Mouse (Mus musculus) frontal cortex, postnatal 10 days (tissue): ENCODE results near the gene Cdk17.

Experiments used
- DNase-seq, 2 experiments: peaks; one replicate each; pipeline ENCODE4 v3.0.0; 2022; ENCODE audit warnings: low spot score in 2 of 2, mixed read lengths in 1 of 2

Gene Cdk17

GRCm38 (mm10) chr10:93231490-93231889 lies 70.8 kb downstream of the Cdk17 start:
- DNase-seq: no peak

GRCm38 (mm10) chr10:93231893-93232292 lies 71.2 kb downstream of the Cdk17 start:
- DNase-seq: no peak

GRCm38 (mm10) chr10:93233665-93234194 lies 73.1 kb downstream of the Cdk17 start:
- DNase-seq: no peak

- DNase-seq: no peak
These were observed 74.0 kb downstream of the Cdk17 start for GRCm38 (mm10) chr10:93234692-93235091.

- DNase-seq: no peak
These were observed 78.6 kb downstream of the Cdk17 start for GRCm38 (mm10) chr10:93239201-93239806.

GRCm38 (mm10) chr10:93242208-93242607 lies 81.5 kb downstream of the Cdk17 start:
- no peak for DNase-seq

GRCm38 (mm10) chr10:93242861-93243260 lies 82.2 kb downstream of the Cdk17 start:
- DNase-seq: no peak

- no peak for DNase-seq
These were observed 83.6 kb downstream of the Cdk17 start for GRCm38 (mm10) chr10:93244209-93244705.

GRCm38 (mm10) chr10:93246185-93246920 lies 85.7 kb downstream of the Cdk17 start:
- DNase-seq: no peak

GRCm38 (mm10) chr10:93247422-93247821 lies 86.7 kb downstream of the Cdk17 start:
- no peak for DNase-seq

GRCm38 (mm10) chr10:93247902-93248301 lies 87.2 kb downstream of the Cdk17 start:
- DNase-seq: no peak

- no peak for DNase-seq
These were observed 87.7 kb downstream of the Cdk17 start for GRCm38 (mm10) chr10:93248416-93248815.

GRCm38 (mm10) chr10:93249901-93250300 lies 89.2 kb downstream of the Cdk17 start:
- DNase-seq: no peak

GRCm38 (mm10) chr10:93250436-93251317 lies 90.0 kb downstream of the Cdk17 start:
- no peak for DNase-seq

GRCm38 (mm10) chr10:93251426-93251825 lies 90.8 kb downstream of the Cdk17 start:
- no peak for DNase-seq

GRCm38 (mm10) chr10:93252661-93253060 lies 92.0 kb downstream of the Cdk17 start:
- no peak for DNase-seq

- DNase-seq: no peak
These were observed 92.5 kb downstream of the Cdk17 start for GRCm38 (mm10) chr10:93253156-93253555.

GRCm38 (mm10) chr10:93255294-93255693 lies 94.6 kb downstream of the Cdk17 start:
- peak in 1 of 2 experiments; percentile 57 for DNase-seq

GRCm38 (mm10) chr10:93259826-93260225 lies 99.2 kb downstream of the Cdk17 start:
- DNase-seq: no peak

GRCm38 (mm10) chr10:93261132-93261980 lies 100.7 kb downstream of the Cdk17 start:
- DNase-seq: no peak

GRCm38 (mm10) chr10:93261981-93262499 lies 101.4 kb downstream of the Cdk17 start:
- DNase-seq: no peak
